Mouse (Mus musculus): Measurements from ENCODE around the gene Prkcz. TPM values are rescaled to one million over a fixed set of nuclear protein-coding genes. Genes with fewer than 3 reads are reported as not detected.

Prkcz gene
- total RNA-seq, 2 experiments from 2014 or later: 1.1 to 2.1 TPM

GRCm38 (mm10) chr4:155223594-155224528, 137.3 kb downstream of the Prkcz start:
- TF ChIP-seq CTCF (IDR thresholded peaks at IDR 0.05): no peak
- intact Hi-C loops (cut with DNase I): loop anchor here (5.0 kb wide), 1 partner anchor 77 kb away; no protein-coding TSS in a partner anchor
- DNase-seq: no peak
- H3K4me3 ChIP-seq: peak overlapping the region; percentile 84
- H3K27ac ChIP-seq: peak overlapping the region; percentile 98

GRCm38 (mm10) chr4:155222841-155223593, 138.1 kb downstream of the Prkcz start:
- intact Hi-C loops (cut with DNase I): loop anchor here (5.0 kb wide), 1 partner anchor 76 kb away; no protein-coding TSS in a partner anchor
- DNase-seq: peak; percentile 100
- TF ChIP-seq CTCF (IDR thresholded peaks at IDR 0.05): peak; percentile 40; the same call in 1 of the 2 replicates
- peak overlapping the region; percentile 84 for H3K4me3 ChIP-seq
- H3K27ac ChIP-seq: peak overlapping the region; percentile 98

- peak within 1 kb of the TSS; percentile 94 for H3K4me3 ChIP-seq
- no peak for TF ChIP-seq CTCF (IDR thresholded peaks at IDR 0.05)
- intact Hi-C loops (cut with DNase I): loop anchor here (5.0 kb wide), 1 partner anchor 75 kb away; no protein-coding TSS in a partner anchor
- no peak for DNase-seq
- H3K27ac ChIP-seq: peak within 1 kb of the TSS; percentile 98
Observed at GRCm38 (mm10) chr4:155222552-155222840, 138.7 kb downstream of the Prkcz start, which contains the start of gene Ski. Gene Ski, minus strand, starts transcription at chr4:155222592.

- DNase-seq: peak; percentile 92
- H3K27ac ChIP-seq: peak overlapping the region; percentile 86
- peak; percentile 15; the same call in 1 of the 2 replicates for TF ChIP-seq CTCF (IDR thresholded peaks at IDR 0.05)
- H3K4me3 ChIP-seq: peak overlapping the region; percentile 94
- intact Hi-C loops (cut with DNase I): loop anchor here (2.0 to 5.0 kb wide), 2 partner anchors 27 to 75 kb away; partner anchors contain the start of gene Faap20
Observed at GRCm38 (mm10) chr4:155221599-155222551, 139.3 kb downstream of the Prkcz start.

GRCm38 (mm10) chr4:155221106-155221505, 140.1 kb downstream of the Prkcz start:
- H3K4me3 ChIP-seq: peak overlapping the region; percentile 94
- no peak for DNase-seq
- no peak for TF ChIP-seq CTCF (IDR thresholded peaks at IDR 0.05)
- intact Hi-C loops (cut with DNase I): loop anchor here (2.0 to 5.0 kb wide), 2 partner anchors 28 to 74 kb away; partner anchors contain the start of gene Faap20
- H3K27ac ChIP-seq: peak overlapping the region; percentile 86

- Histone ChIP-seq H3K4me3 (peak overlapping the region; percentile 94), H3K27ac (peak overlapping the region; percentile 86)
- no peak for TF ChIP-seq CTCF (IDR thresholded peaks at IDR 0.05)
- intact Hi-C loops (cut with DNase I): loop anchor here (2.0 to 5.0 kb wide), 2 partner anchors 28 to 73 kb away; partner anchors contain the start of gene Faap20
- peak; percentile 51 for DNase-seq
Observed at GRCm38 (mm10) chr4:155220213-155221100, 140.7 kb downstream of the Prkcz start.

- DNase-seq: no peak
- peak overlapping the region; percentile 86 for H3K27ac ChIP-seq
- intact Hi-C loops (cut with DNase I): loop anchor here (2.0 to 5.0 kb wide), 3 partner anchors 29 to 72 kb away; partner anchors contain the start of gene Faap20
- H3K4me3 ChIP-seq: peak overlapping the region; percentile 94
- TF ChIP-seq CTCF (IDR thresholded peaks at IDR 0.05): no peak
Observed at GRCm38 (mm10) chr4:155219271-155220212, 141.6 kb downstream of the Prkcz start.

GRCm38 (mm10) chr4:155218104-155218732, 142.9 kb downstream of the Prkcz start:
- no peak for TF ChIP-seq CTCF (IDR thresholded peaks at IDR 0.05)
- H3K4me3 ChIP-seq: peak overlapping the region; percentile 94
- DNase-seq: no peak
- intact Hi-C loops (cut with DNase I): loop anchor here (2.0 kb wide), 1 partner anchor 45 kb away; no protein-coding TSS in a partner anchor
- H3K27ac ChIP-seq: peak overlapping the region; percentile 86

All from gastrocnemius, adult 2 months (tissue).